Mouse (Mus musculus) liver, embryonic 14.5 days (tissue): ENCODE results near the gene Trank1. TPM values are rescaled to one million over a fixed set of nuclear protein-coding genes. Genes with fewer than 3 reads are reported as not detected.

ENCODE experiments used
- ATAC-seq: fragments of 200-750 bp; cut with Nextera tagmentation; 2 replicates; pipeline ENCODE4 v1.8.0; 2017; ENCODE audit warnings: moderate number of reproducible peaks, mild to moderate bottlenecking, moderate library complexity; ENCODE audit not compliant: insufficient read depth
- DNase-seq, 3 experiments: peaks; one replicate each; pipeline ENCODE4 v3.0.0-alpha.2; 2012 to 2013; ENCODE audit warnings: low read depth in 3 of 3, low spot score in 3 of 3
- H3K27ac ChIP-seq: fragments of 300-500 bp; sonication (generic); 2 replicates; pipeline ENCODE4 v1.5.1; 2014; ENCODE audit warnings: moderate library complexity, mild to moderate bottlenecking, control low read depth, inconsistent platforms
- H3K27me3 ChIP-seq: fragments of 300-500 bp; sonication (generic); 2 replicates; pipeline ENCODE4 v1.6.1; 2014; ENCODE audit warnings: mild to moderate bottlenecking, low read length, moderate library complexity; ENCODE audit not compliant: control insufficient read depth, insufficient read depth
- H3K36me3 ChIP-seq: fragments of 300-500 bp; sonication (generic); replicated peaks from 2 replicates; pipeline ENCODE4 v1.6.1; 2014; ENCODE audit warnings: low read depth; ENCODE audit not compliant: control insufficient read depth, insufficient read depth
- H3K4me1 ChIP-seq, 2 experiments: fragments of 200-500 bp in 1 of 2; fragments of 300-500 bp in 1 of 2; sonication (generic) in 1 of 2; replicated peaks; 2 replicates each; pipeline ENCODE4 v1.6.1; 2012 to 2014; ENCODE audit warnings: antibody characterized with exemption in 1 of 2, inconsistent platforms in 1 of 2, low read length in 1 of 2; ENCODE audit not compliant: control insufficient read depth in 2 of 2, insufficient read depth in 2 of 2
- H3K4me2 ChIP-seq: fragments of 300-500 bp; sonication (generic); 2 replicates; pipeline ENCODE4 v1.6.1; 2014; ENCODE audit warnings: low read depth, mild to moderate bottlenecking, control low read depth, moderate library complexity
- H3K4me3 ChIP-seq, 2 experiments: fragments of 200-500 bp in 1 of 2; fragments of 300-500 bp in 1 of 2; sonication (generic) in 1 of 2; 2 replicates each; pipeline ENCODE4 v1.5.1; 2012 to 2014; ENCODE audit warnings: low read depth in 2 of 2, low read length in 2 of 2, mild to moderate bottlenecking in 2 of 2, control low read depth in 1 of 2, inconsistent platforms in 1 of 2, moderate library complexity in 1 of 2; ENCODE audit not compliant: insufficient read depth in 1 of 2
- H3K9ac ChIP-seq: fragments of 300-500 bp; sonication (generic); replicated peaks from 2 replicates; pipeline ENCODE4 v1.6.1; 2014; ENCODE audit warnings: mild to moderate bottlenecking, control low read depth, moderate library complexity
- H3K9me3 ChIP-seq: fragments of 300-500 bp; sonication (generic); 2 replicates; pipeline ENCODE4 v1.6.1; 2016; ENCODE audit warnings: low read length, mixed read lengths; ENCODE audit not compliant: control insufficient read depth
- CTCF ChIP-seq: IDR thresholded peaks from 2 replicates; pipeline ENCODE4 v1.5.1; 2016; ENCODE audit warnings: antibody characterized with exemption, low read depth, control low read depth
- EP300 ChIP-seq: IDR thresholded peaks from 2 replicates; pipeline ENCODE4 v1.6.1; 2016; ENCODE audit warnings: antibody characterized with exemption, low read depth
- WGBS: fragments of 180-500 bp; shearing (Covaris S2); extraction: QIAGEN DNeasy Blood & Tissue Kit; methylation state at CpG from one replicate; pipeline ENCODE4 v1.1.7; 2014; ENCODE audit not compliant: insufficient replicate concordance; 5-methylcytosine and 5-hydroxymethylcytosine counted together
- polyA plus RNA-seq, 2 experiments: library from polyadenylated mRNA; depleted of rRNA in 1 of 2; stranded (reverse) in 1 of 2; unstranded in 1 of 2; fragments of >200 nt; fragmentation: Nextera tagmentation in 1 of 2; extraction: Ambion mirVana in 1 of 2; gene quantifications; 2 replicates each; pipeline versions ENCODE4 v1.2.1 to v1.2.3; 2012 to 2014

The Trank1 gene
- polyA plus RNA-seq, 2 experiments, result 0.02 TPM; not detected in 1

DNA sequence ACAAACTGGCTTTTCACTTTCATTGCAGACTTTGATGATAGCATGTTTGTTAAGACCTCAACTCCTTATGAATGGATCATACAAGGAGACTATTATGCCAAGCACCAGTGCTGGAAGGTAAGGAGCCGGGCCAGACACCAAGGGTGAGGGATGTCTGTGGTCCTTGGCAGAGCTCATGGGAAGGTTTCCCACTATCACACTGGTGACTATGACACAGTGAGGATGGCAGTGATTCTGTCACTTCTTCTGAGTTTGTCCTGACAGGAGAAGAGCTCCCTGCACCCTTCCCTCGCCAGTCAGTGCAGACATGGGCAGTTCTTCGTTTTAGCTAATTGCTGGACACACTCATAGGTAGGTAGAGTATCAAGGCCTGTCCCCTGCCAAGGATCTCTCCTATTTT, 71.5 kb downstream of the Trank1 start:
- no peak for TF ChIP-seq EP300
- TF ChIP-seq CTCF, result no peak
- Histone ChIP-seq H3K36me3 (no peaks in the 10 kb centered on the region), H3K4me3 (no peak overlapping the region), H3K4me2 (no peak overlapping the region), H3K4me1 (0 out of 4 replicates have a peak, but pooled peaks cover 0 to 2% of the 10 kb centered on the region in 2 experiments), H3K9ac (no peak overlapping the region), H3K9me3 (no peaks in the 10 kb centered on the region), H3K27me3 (no peaks in the 10 kb centered on the region), H3K27ac (no peak overlapping the region)
- ATAC-seq (no peak), DNase-seq (no peak)
- WGBS, result 41% methylated on average over 3 of the region's 3 CpGs

DNA sequence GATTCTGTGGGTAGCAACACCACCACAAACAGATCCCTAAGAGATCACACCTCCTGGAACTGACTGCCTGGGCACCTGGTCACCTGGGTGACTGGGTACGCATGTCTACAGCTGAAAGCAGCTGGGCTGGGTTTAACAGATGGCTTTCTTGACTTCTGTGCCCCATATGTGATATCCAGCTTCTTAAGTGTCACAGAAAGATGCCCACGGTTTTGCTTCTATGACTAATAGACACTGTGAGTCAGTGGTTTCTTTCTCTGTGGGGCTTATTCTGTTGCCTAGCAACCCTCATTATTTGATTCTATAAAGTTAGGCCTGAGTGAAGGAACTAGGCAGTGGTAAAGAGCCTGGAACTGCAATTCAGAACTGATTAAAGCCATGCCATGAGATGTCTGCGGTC, 72.2 kb downstream of the Trank1 start:
- WGBS, result 50% methylated on average over 3 of the region's 3 CpGs
- H3K27ac ChIP-seq, result no peak overlapping the region
- TF ChIP-seq EP300 (no peak), CTCF (no peak)
- no peaks in the 10 kb centered on the region for H3K9me3 ChIP-seq
- 0 out of 4 replicates have a peak, but pooled peaks cover 0 to 2% of the 10 kb centered on the region in 2 experiments for H3K4me1 ChIP-seq
- H3K4me2 ChIP-seq, result no peak overlapping the region
- no peaks in the 10 kb centered on the region for H3K36me3 ChIP-seq
- H3K27me3 ChIP-seq, result no peaks in the 10 kb centered on the region
- ATAC-seq, result no peak
- no peak overlapping the region for H3K9ac ChIP-seq
- no peak overlapping the region for H3K4me3 ChIP-seq
- DNase-seq, result no peak

DNA sequence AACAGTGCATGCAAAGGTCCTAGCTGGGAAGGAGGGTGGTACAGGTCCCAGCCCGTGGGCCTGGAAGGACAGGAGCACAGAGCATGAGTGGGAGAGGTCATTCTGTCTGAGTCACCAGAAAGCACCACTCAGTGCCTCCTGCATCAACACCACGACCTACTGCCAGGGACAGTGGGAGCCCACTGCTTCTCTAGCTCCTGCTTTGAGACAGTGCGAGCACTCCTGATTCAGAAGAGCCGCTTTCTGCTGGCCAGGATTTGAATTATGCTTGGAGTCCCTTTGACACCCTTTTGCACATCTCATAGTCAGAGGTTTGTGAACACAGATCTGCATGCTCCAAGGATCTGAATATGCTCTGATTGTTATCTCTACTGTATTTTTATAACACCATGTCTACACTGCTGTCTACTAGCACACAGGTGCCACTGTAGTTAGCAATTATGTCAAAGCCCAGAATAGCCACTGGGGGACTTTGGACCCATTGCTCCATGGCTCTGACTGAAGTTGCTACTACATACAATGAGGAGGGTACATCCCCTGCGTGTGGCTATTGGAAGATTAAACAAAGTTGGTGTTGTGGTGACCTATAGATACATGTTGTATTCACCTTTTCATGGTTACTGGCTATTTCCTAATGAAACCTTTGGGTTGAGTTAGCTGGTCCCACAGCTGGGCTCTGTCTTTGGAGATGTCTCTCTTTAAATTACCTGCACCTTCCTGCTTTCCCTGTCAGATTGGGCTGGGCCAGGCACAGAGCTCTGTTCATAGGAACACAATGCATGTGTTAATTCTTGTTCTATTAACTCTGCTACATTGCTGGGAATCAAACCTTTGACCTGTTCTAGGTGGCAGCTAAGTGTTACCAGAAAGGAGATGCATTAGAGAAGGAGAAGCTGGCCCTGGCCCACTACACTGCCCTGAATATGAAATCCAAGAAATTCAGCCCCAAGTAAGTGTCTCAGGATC, 74.3 kb downstream of the Trank1 start:
- Histone ChIP-seq H3K27ac (no peak overlapping the region), H3K9ac (no peak overlapping the region), H3K4me3 (no peak overlapping the region), H3K4me2 (no peak overlapping the region), H3K9me3 (no peaks in the 10 kb centered on the region), H3K36me3 (no peaks in the 10 kb centered on the region), H3K27me3 (no peaks in the 10 kb centered on the region), H3K4me1 (0 out of 4 replicates have a peak, but pooled peaks cover 0 to 2% of the 10 kb centered on the region in 2 experiments)
- 66% methylated on average over 5 of the region's 5 CpGs for WGBS
- ATAC-seq (0 out of 2 replicates have a peak, but pooled peaks have one; percentile 43), DNase-seq (peak in 1 of 3 experiments; percentile 3)
- TF ChIP-seq CTCF, result no peak

DNA sequence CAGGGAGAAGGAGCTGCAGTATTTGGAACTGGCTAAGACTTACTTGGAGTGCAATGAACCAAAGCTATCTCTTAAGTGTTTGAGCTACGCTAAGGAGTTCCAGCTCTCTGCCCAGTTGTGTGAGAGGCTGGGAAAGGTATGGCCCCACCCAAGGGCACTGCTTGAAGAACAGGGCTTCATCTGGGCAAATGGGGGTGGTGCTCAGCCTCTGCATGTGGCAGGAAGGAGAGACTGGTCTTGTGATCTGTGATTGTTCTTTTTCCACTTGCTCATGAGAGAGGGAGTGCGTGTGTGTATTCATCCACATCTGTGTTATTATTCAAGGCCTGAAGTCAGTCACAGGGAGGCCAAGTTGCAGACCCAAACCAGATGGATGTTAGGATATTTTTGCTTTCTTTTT, 75.0 kb downstream of the Trank1 start:
- H3K27me3 ChIP-seq, result no peaks in the 10 kb centered on the region
- no peak overlapping the region for H3K4me3 ChIP-seq
- no peaks in the 10 kb centered on the region for H3K36me3 ChIP-seq
- no peaks in the 10 kb centered on the region for H3K9me3 ChIP-seq
- WGBS, result 63% methylated on average over 2 of the region's 2 CpGs
- ATAC-seq (no peak), DNase-seq (no peak)
- H3K4me1 ChIP-seq, result 0 out of 4 replicates have a peak, but pooled peaks cover 0 to 2% of the 10 kb centered on the region in 2 experiments
- H3K9ac ChIP-seq, result no peak overlapping the region
- TF ChIP-seq CTCF, result no peak
- TF ChIP-seq EP300, result no peak
- no peak overlapping the region for H3K27ac ChIP-seq
- no peak overlapping the region for H3K4me2 ChIP-seq

DNA sequence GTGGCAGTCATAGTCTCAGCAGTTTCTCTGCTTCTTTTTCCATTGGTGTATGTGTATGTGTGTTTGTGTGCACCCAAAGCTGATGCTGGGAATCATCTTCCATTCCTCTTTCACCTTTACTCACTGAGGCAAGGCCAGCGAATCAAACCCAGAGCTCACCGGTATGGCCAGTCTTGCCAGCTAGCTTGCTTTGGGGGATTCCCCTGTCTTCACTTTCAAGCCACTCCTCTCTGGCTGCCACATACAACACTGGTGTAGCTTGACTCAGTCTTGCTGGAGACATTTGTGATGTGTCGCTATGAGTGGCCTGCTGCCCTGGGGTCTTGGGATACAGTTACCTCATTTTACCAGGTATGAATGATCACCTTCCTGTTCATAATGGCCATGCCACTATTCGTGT, 76.0 kb downstream of the Trank1 start:
- Histone ChIP-seq H3K27me3 (no peaks in the 10 kb centered on the region), H3K27ac (no peak overlapping the region), H3K9me3 (no peaks in the 10 kb centered on the region), H3K9ac (no peak overlapping the region), H3K36me3 (no peaks in the 10 kb centered on the region), H3K4me2 (no peak overlapping the region), H3K4me3 (no peak overlapping the region), H3K4me1 (0 out of 4 replicates have a peak, but pooled peaks cover 0 to 2% of the 10 kb centered on the region in 2 experiments)
- DNase-seq (no peak), ATAC-seq (no peak)
- TF ChIP-seq CTCF (no peak), EP300 (no peak)
- WGBS, result 72% methylated on average over 4 of the region's 4 CpGs
